Mouse (Mus musculus) urinary bladder, adult 2 months (tissue): ENCODE data around the gene 4930432K21Rik. TPM values are rescaled to one million over a fixed set of nuclear protein-coding genes. Genes with fewer than 3 reads are reported as not detected.

ENCODE experiments used
- DNase-seq: peaks from one replicate; pipeline ENCODE4 v3.0.0; 2022; ENCODE audit warnings: low spot score
- polyA plus RNA-seq: library from polyadenylated mRNA; depleted of rRNA; stranded (reverse); fragments of >200 nt; gene quantifications from 2 replicates; pipeline ENCODE4 v1.2.3, GENCODE M21; 2012; rRNA removed

Gene 4930432K21Rik
- polyA plus RNA-seq, 1 experiment = 0.74 TPM

- DNase-seq = no peak
These were observed 60.9 kb downstream of the 4930432K21Rik start for GRCm38 (mm10) chr8:84208381-84209380.

GRCm38 (mm10) chr8:84210167-84210791 lies 62.5 kb downstream of the 4930432K21Rik start:
- DNase-seq = peak; percentile 74

- DNase-seq = no peak
These were observed 63.4 kb downstream of the 4930432K21Rik start for GRCm38 (mm10) chr8:84211202-84211601.

GRCm38 (mm10) chr8:84211881-84212563 lies 64.2 kb downstream of the 4930432K21Rik start:
- DNase-seq = no peak

- no peak for DNase-seq
These were observed 65.5 kb downstream of the 4930432K21Rik start for GRCm38 (mm10) chr8:84213277-84213676.

- no peak for DNase-seq
These were observed 69.4 kb downstream of the 4930432K21Rik start for GRCm38 (mm10) chr8:84217206-84217605.

- DNase-seq = no peak
These were observed 70.3 kb downstream of the 4930432K21Rik start for GRCm38 (mm10) chr8:84218143-84218542.

GRCm38 (mm10) chr8:84220105-84220504 lies 72.3 kb downstream of the 4930432K21Rik start:
- no peak for DNase-seq

Other genes starting within 250 kb of the 4930432K21Rik start
- 39.4 and 48.3 TPM in 2 replicates for gene Adgrl1, start 247.9 kb upstream of the 4930432K21Rik start, polyA plus RNA-seq
- gene Gm10644, start 192.8 kb upstream of the 4930432K21Rik start, polyA plus RNA-seq = 0.69 and 0.96 TPM in 2 replicates
- gene Asf1b, start 192.5 kb upstream of the 4930432K21Rik start, polyA plus RNA-seq = 2.3 and 3.1 TPM in 2 replicates
- 74.4 and 81.2 TPM in 2 replicates for gene Prkaca, start 175.0 kb upstream of the 4930432K21Rik start, polyA plus RNA-seq
- 34.5 and 36.0 TPM in 2 replicates for gene Samd1, start 150.4 kb upstream of the 4930432K21Rik start, polyA plus RNA-seq
- gene 1700067K01Rik, start 146.5 kb upstream of the 4930432K21Rik start, polyA plus RNA-seq = 0.18 and 0.19 TPM in 2 replicates
- gene 2210011C24Rik, start 135.9 kb upstream of the 4930432K21Rik start, polyA plus RNA-seq = 0.14 and 0.15 TPM in 2 replicates
- gene Palm3, start 126.6 kb upstream of the 4930432K21Rik start, polyA plus RNA-seq = 0.21 and 0.24 TPM in 2 replicates
- gene Il27ra, start 105.4 kb upstream of the 4930432K21Rik start, polyA plus RNA-seq = 2.0 and 2.1 TPM in 2 replicates
- 0.21 and 0.30 TPM in 2 replicates for gene Rln3, start 103.0 kb upstream of the 4930432K21Rik start, polyA plus RNA-seq
- gene Gm10643, start 82.9 kb upstream of the 4930432K21Rik start, polyA plus RNA-seq = 2.0 and 2.3 TPM in 2 replicates
- gene Rfx1, start 81.2 kb upstream of the 4930432K21Rik start, polyA plus RNA-seq = 8.0 and 11.0 TPM in 2 replicates
- gene Dcaf15, start 43.3 kb upstream of the 4930432K21Rik start, polyA plus RNA-seq = 20.4 and 26.6 TPM in 2 replicates
- gene Podnl1, start 22.0 kb upstream of the 4930432K21Rik start, polyA plus RNA-seq = 0.66 and 1.1 TPM in 2 replicates
- 18.5 and 22.3 TPM in 2 replicates for gene Cc2d1a, start 89 bp upstream of the 4930432K21Rik start, polyA plus RNA-seq
- gene Nanos3, start 37.2 kb downstream of the 4930432K21Rik start, polyA plus RNA-seq = 0.13 TPM in 1 of 2 replicates, not detected in the other
- gene Zswim4, start 89.0 kb downstream of the 4930432K21Rik start, polyA plus RNA-seq = 8.6 and 9.2 TPM in 2 replicates
- gene D8Ertd738e, start 101.7 kb downstream of the 4930432K21Rik start, polyA plus RNA-seq = 183 and 196 TPM in 2 replicates
- gene Mri1, start 109.3 kb downstream of the 4930432K21Rik start, polyA plus RNA-seq = 41.1 and 47.3 TPM in 2 replicates
- 33.1 and 35.3 TPM in 2 replicates for gene Ccdc130, start 122.4 kb downstream of the 4930432K21Rik start, polyA plus RNA-seq
- gene Cacna1a, start 240.4 kb downstream of the 4930432K21Rik start, polyA plus RNA-seq = 5.0 and 6.7 TPM in 2 replicates